Mouse (Mus musculus) stomach, postnatal 0 days (tissue): ENCODE data around the gene Ddc. TPM values are rescaled to one million over a fixed set of nuclear protein-coding genes. Genes with fewer than 3 reads are reported as not detected.
A peak's percentile ranks its signal among the peaks of the same experiment; 100 is the strongest.

ENCODE experiments used
- ATAC-seq: fragments of 200-750 bp; cut with Nextera tagmentation; 2 replicates; pipeline ENCODE4 v1.8.0; 2017; ENCODE audit not compliant: low FRiP score, low TSS enrichment
- DNase-seq: peaks from one replicate; pipeline ENCODE4 v3.0.0-alpha.2; 2016; ENCODE audit warnings: low spot score
- H3K27ac ChIP-seq: fragments of 300-500 bp; sonication (generic); replicated peaks from 2 replicates; pipeline ENCODE4 v1.5.1; 2014; ENCODE audit warnings: mild to moderate bottlenecking, control low read depth
- H3K27me3 ChIP-seq: fragments of 300-500 bp; sonication (generic); 2 replicates; pipeline ENCODE4 v1.6.1; 2014; ENCODE audit warnings: low read length; ENCODE audit not compliant: control insufficient read depth, insufficient read depth
- H3K36me3 ChIP-seq: fragments of 300-500 bp; sonication (generic); 2 replicates; pipeline ENCODE4 v1.6.1; 2014; ENCODE audit warnings: low read length, mixed read lengths; ENCODE audit not compliant: control insufficient read depth, insufficient read depth
- H3K4me1 ChIP-seq: fragments of 300-500 bp; sonication (generic); replicated peaks from 2 replicates; pipeline ENCODE4 v1.6.1; 2014; ENCODE audit warnings: antibody characterized with exemption; ENCODE audit not compliant: control insufficient read depth, insufficient read depth
- H3K4me2 ChIP-seq: fragments of 300-500 bp; sonication (generic); replicated peaks from 2 replicates; pipeline ENCODE4 v1.6.1; 2014; ENCODE audit warnings: low read depth, mild to moderate bottlenecking, control low read depth, moderate library complexity
- H3K4me3 ChIP-seq: fragments of 300-500 bp; sonication (generic); 2 replicates; pipeline ENCODE4 v1.5.1; 2014; ENCODE audit warnings: low read depth, low read length, control low read depth
- H3K9ac ChIP-seq: fragments of 300-500 bp; sonication (generic); 2 replicates; pipeline ENCODE4 v1.6.1; 2014; ENCODE audit warnings: mild to moderate bottlenecking, low read length, control low read depth, mixed read lengths
- H3K9me3 ChIP-seq: fragments of 300-500 bp; sonication (generic); 2 replicates; pipeline ENCODE4 v1.6.1; 2016; ENCODE audit warnings: low read length; ENCODE audit not compliant: control insufficient read depth
- CTCF ChIP-seq: IDR thresholded peaks from 2 replicates; pipeline ENCODE4 v1.5.1; 2016; ENCODE audit warnings: antibody characterized with exemption, low read depth, mild to moderate bottlenecking, moderate library complexity
- EP300 ChIP-seq: optimal IDR thresholded peaks from 2 replicates; pipeline ENCODE3; 2016; ENCODE audit warnings: antibody characterized with exemption
- WGBS: fragments of 180-500 bp; shearing (Covaris S2); extraction: QIAGEN DNeasy Blood & Tissue Kit; methylation state at CpG from one replicate; pipeline ENCODE4 v1.1.7; 2014; 5-methylcytosine and 5-hydroxymethylcytosine counted together
- polyA plus RNA-seq: library from polyadenylated mRNA; unstranded; fragments of >200 nt; fragmentation: Nextera tagmentation; extraction: Ambion mirVana; gene quantifications from 2 replicates; pipeline ENCODE4 v1.2.1, GENCODE M21; 2015

Gene Ddc
- polyA plus RNA-seq, 1 experiment from 2014 or later = 24.1 TPM

GRCm38 (mm10) chr11:11890139-11890741 is 7.7 kb downstream of the Ddc start:
- no peaks in the 10 kb centered on the region for H3K27me3 ChIP-seq
- H3K4me3 ChIP-seq = no peak overlapping the region
- WGBS = 64% methylated on average over 10 of the region's 10 CpGs
- no peak for ATAC-seq
- DNase-seq = no peak
- H3K9me3 ChIP-seq = no peaks in the 10 kb centered on the region
- no peak overlapping the region for H3K27ac ChIP-seq
- H3K9ac ChIP-seq = no peak overlapping the region
- no peak for TF ChIP-seq CTCF
- H3K4me1 ChIP-seq = no peaks in the 10 kb centered on the region
- H3K4me2 ChIP-seq = no peak overlapping the region
- H3K36me3 ChIP-seq = no peaks in the 10 kb centered on the region

GRCm38 (mm10) chr11:11888727-11889126 is 9.2 kb downstream of the Ddc start:
- DNase-seq (no peak), ATAC-seq (peak; percentile 19; the same call in 1 of the 2 replicates)
- no peaks in the 10 kb centered on the region for H3K36me3 ChIP-seq
- H3K4me1 ChIP-seq = no peaks in the 10 kb centered on the region
- no peak for TF ChIP-seq CTCF
- no peak for TF ChIP-seq EP300
- no peaks in the 10 kb centered on the region for H3K9me3 ChIP-seq
- no peak overlapping the region for H3K9ac ChIP-seq
- no peak overlapping the region for H3K4me3 ChIP-seq
- 51% methylated on average over 3 of the region's 3 CpGs for WGBS
- no peaks in the 10 kb centered on the region for H3K27me3 ChIP-seq
- no peak overlapping the region for H3K27ac ChIP-seq
- no peak overlapping the region for H3K4me2 ChIP-seq

- DNase-seq = no peak
- 65% methylated on average over 3 of the region's 3 CpGs for WGBS
- no peak overlapping the region for H3K4me3 ChIP-seq
- no peaks in the 10 kb centered on the region for H3K4me1 ChIP-seq
- no peak overlapping the region for H3K9ac ChIP-seq
- H3K27me3 ChIP-seq = no peaks in the 10 kb centered on the region
- no peak for ATAC-seq
- no peaks in the 10 kb centered on the region for H3K36me3 ChIP-seq
- TF ChIP-seq CTCF (no peak), EP300 (no peak)
- H3K27ac ChIP-seq = no peak overlapping the region
- no peaks in the 10 kb centered on the region for H3K9me3 ChIP-seq
- no peak overlapping the region for H3K4me2 ChIP-seq
Observed at GRCm38 (mm10) chr11:11888051-11888450, 9.9 kb downstream of the Ddc start.

GRCm38 (mm10) chr11:11886403-11886998 is 11.4 kb downstream of the Ddc start:
- DNase-seq (no peak), ATAC-seq (peak; percentile 37; the same call in 1 of the 2 replicates)
- TF ChIP-seq EP300 (no peak), CTCF (no peak)
- H3K9ac ChIP-seq = no peak overlapping the region
- H3K4me3 ChIP-seq = no peak overlapping the region
- no peaks in the 10 kb centered on the region for H3K4me1 ChIP-seq
- no peaks in the 10 kb centered on the region for H3K9me3 ChIP-seq
- no peaks in the 10 kb centered on the region for H3K27me3 ChIP-seq
- H3K4me2 ChIP-seq = no peak overlapping the region
- H3K27ac ChIP-seq = no peak overlapping the region
- no peaks in the 10 kb centered on the region for H3K36me3 ChIP-seq
- 50% methylated on average over 4 of the region's 4 CpGs for WGBS

GRCm38 (mm10) chr11:11885921-11886320 is 12.0 kb downstream of the Ddc start:
- Histone ChIP-seq H3K4me3 (no peak overlapping the region), H3K27me3 (no peaks in the 10 kb centered on the region), H3K9ac (no peak overlapping the region), H3K4me2 (no peak overlapping the region), H3K27ac (no peak overlapping the region), H3K9me3 (no peaks in the 10 kb centered on the region), H3K4me1 (no peaks in the 10 kb centered on the region), H3K36me3 (no peaks in the 10 kb centered on the region)
- 39% methylated on average over 3 of the region's 3 CpGs for WGBS
- no peak for TF ChIP-seq CTCF
- no peak for TF ChIP-seq EP300
- no peak for ATAC-seq
- no peak for DNase-seq

- WGBS = 52% methylated on average over 4 of the region's 4 CpGs
- Histone ChIP-seq H3K27ac (no peak overlapping the region), H3K4me1 (no peaks in the 10 kb centered on the region), H3K36me3 (no peaks in the 10 kb centered on the region), H3K4me3 (no peak overlapping the region), H3K9me3 (no peaks in the 10 kb centered on the region), H3K4me2 (no peak overlapping the region), H3K27me3 (no peaks in the 10 kb centered on the region), H3K9ac (no peak overlapping the region)
- TF ChIP-seq CTCF (no peak), EP300 (no peak)
- DNase-seq (no peak), ATAC-seq (no peak)
Observed at GRCm38 (mm10) chr11:11885246-11885643, 12.7 kb downstream of the Ddc start.
